Mouse (Mus musculus) testis, adult 2 months (tissue): ENCODE measurements around the gene Galnt13.

Experiments used
- CTCF ChIP-seq: fragments of 200-500 bp; IDR thresholded peaks from 2 replicates; pipeline ENCODE4 v1.5.1; 2012; ENCODE audit warnings: low read depth, mild to moderate bottlenecking, inconsistent platforms, low read length, moderate library complexity; ENCODE audit not compliant: control insufficient read depth, insufficient read depth, insufficient replicate concordance
- POLR2A ChIP-seq: fragments of 200-500 bp; IDR thresholded peaks from 2 replicates; pipeline ENCODE4 v1.6.1; 2012; ENCODE audit warnings: low read depth, mild to moderate bottlenecking, inconsistent platforms, low read length, moderate library complexity; ENCODE audit not compliant: control insufficient read depth

- TF ChIP-seq POLR2A: no peak
- TF ChIP-seq CTCF: no peak
Observed at GRCm38 (mm10) chr2:54751232-54751631, 315.1 kb downstream of the Galnt13 start.
